Mouse (Mus musculus) Muller cell, postnatal 12 days (primary cell): ENCODE results near the gene Fmod.

Experiments used
- DNase-seq: peaks from one replicate; pipeline ENCODE4 v3.0.0-alpha.2; 2015; ENCODE audit errors: inconsistent ontology term

Gene Fmod

GRCm38 (mm10) chr1:134056285-134056684 is 19.2 kb downstream of the Fmod start:
- DNase-seq, result no peak

- DNase-seq, result no peak
Measured at GRCm38 (mm10) chr1:134057736-134058135, 20.7 kb downstream of the Fmod start.

GRCm38 (mm10) chr1:134058870-134059269 is 21.8 kb downstream of the Fmod start:
- DNase-seq, result no peak

- DNase-seq, result no peak
Measured at GRCm38 (mm10) chr1:134059739-134060695, 23.0 kb downstream of the Fmod start.

- peak; percentile 90 for DNase-seq
Measured at GRCm38 (mm10) chr1:134060849-134061569, 24.0 kb downstream of the Fmod start.

- no peak for DNase-seq
Measured at GRCm38 (mm10) chr1:134061915-134062314, 24.9 kb downstream of the Fmod start.

- peak; percentile 73 for DNase-seq
Measured at GRCm38 (mm10) chr1:134062411-134063085, 25.5 kb downstream of the Fmod start.

GRCm38 (mm10) chr1:134063086-134063772 is 26.2 kb downstream of the Fmod start:
- peak; percentile 95 for DNase-seq

GRCm38 (mm10) chr1:134063773-134064125 is 26.7 kb downstream of the Fmod start:
- no peak for DNase-seq

GRCm38 (mm10) chr1:134064296-134064831 is 27.3 kb downstream of the Fmod start:
- DNase-seq, result no peak

- no peak for DNase-seq
Measured at GRCm38 (mm10) chr1:134065241-134065809, 28.3 kb downstream of the Fmod start.

GRCm38 (mm10) chr1:134066554-134066953 is 29.5 kb downstream of the Fmod start:
- no peak for DNase-seq

GRCm38 (mm10) chr1:134067143-134067619 is 30.1 kb downstream of the Fmod start:
- DNase-seq, result no peak

GRCm38 (mm10) chr1:134070099-134070669 is 33.1 kb downstream of the Fmod start:
- no peak for DNase-seq

- peak; percentile 47 for DNase-seq
Measured at GRCm38 (mm10) chr1:134071411-134072018, 34.5 kb downstream of the Fmod start.

- DNase-seq, result peak; percentile 20
Measured at GRCm38 (mm10) chr1:134073061-134073564, 36.1 kb downstream of the Fmod start.

- no peak for DNase-seq
Measured at GRCm38 (mm10) chr1:134073658-134074057, 36.6 kb downstream of the Fmod start.

GRCm38 (mm10) chr1:134074184-134074583 is 37.1 kb downstream of the Fmod start:
- DNase-seq, result peak; percentile 62

GRCm38 (mm10) chr1:134074606-134075005 is 37.6 kb downstream of the Fmod start:
- peak; percentile 70 for DNase-seq

- no peak for DNase-seq
Measured at GRCm38 (mm10) chr1:134075532-134075931, 38.5 kb downstream of the Fmod start.
